Mouse (Mus musculus): ENCODE measurements around the gene Pde4b. TPM values are rescaled to one million over a fixed set of nuclear protein-coding genes. Genes with fewer than 3 reads are reported as not detected.

Pde4b gene
- polyA plus RNA-seq, 1 experiment from 2014 or later = 35.4 TPM

GRCm38 (mm10) chr4:102512940-102513339 is 425.6 kb downstream of the Pde4b start:
- Histone ChIP-seq H3K36me3 (ENCODE audit: control insufficient read depth, insufficient read depth, low read length) (no peaks in the 10 kb centered on the region), H3K4me1 (replicated peaks; ENCODE audit: control insufficient read depth, insufficient read depth, low read length) (peaks cover 29% of the 10 kb centered on the region), H3K9me3 (ENCODE audit: control insufficient read depth, low read length) (no peaks in the 10 kb centered on the region), H3K27me3 (ENCODE audit: control insufficient read depth, insufficient read depth, low read depth, low read length) (no peaks in the 10 kb centered on the region), H3K9ac (ENCODE audit: low read length) (no peak overlapping the region), H3K4me3 (ENCODE audit: low read length) (no peak overlapping the region), H3K27ac (ENCODE audit: low read length) (no peak overlapping the region), H3K4me2 (ENCODE audit: low read depth, low read length) (no peak overlapping the region)
- WGBS = 60% methylated on average over 7 of the region's 7 CpGs
- ATAC-seq (ENCODE audit: low read depth) = no peak

- no peak overlapping the region for H3K27ac ChIP-seq (ENCODE audit: low read length)
- H3K36me3 ChIP-seq (ENCODE audit: control insufficient read depth, insufficient read depth, low read length) = no peaks in the 10 kb centered on the region
- 67% methylated on average over 5 of the region's 5 CpGs for WGBS
- no peaks in the 10 kb centered on the region for H3K27me3 ChIP-seq (ENCODE audit: control insufficient read depth, insufficient read depth, low read depth, low read length)
- peaks cover 29% of the 10 kb centered on the region for H3K4me1 ChIP-seq (replicated peaks; ENCODE audit: control insufficient read depth, insufficient read depth, low read length)
- no peaks in the 10 kb centered on the region for H3K9me3 ChIP-seq (ENCODE audit: control insufficient read depth, low read length)
- no peak overlapping the region for H3K4me2 ChIP-seq (ENCODE audit: low read depth, low read length)
- no peak overlapping the region for H3K4me3 ChIP-seq (ENCODE audit: low read length)
- ATAC-seq (ENCODE audit: low read depth) = no peak
- H3K9ac ChIP-seq (ENCODE audit: low read length) = no peak overlapping the region
These were observed 426.2 kb downstream of the Pde4b start for GRCm38 (mm10) chr4:102513514-102513913.

- Histone ChIP-seq H3K36me3 (ENCODE audit: control insufficient read depth, insufficient read depth, low read length) (no peaks in the 10 kb centered on the region), H3K4me3 (ENCODE audit: low read length) (no peak overlapping the region), H3K4me2 (ENCODE audit: low read depth, low read length) (no peak overlapping the region), H3K27ac (ENCODE audit: low read length) (no peak overlapping the region), H3K4me1 (replicated peaks; ENCODE audit: control insufficient read depth, insufficient read depth, low read length) (peaks cover 29% of the 10 kb centered on the region), H3K9me3 (ENCODE audit: control insufficient read depth, low read length) (no peaks in the 10 kb centered on the region), H3K9ac (ENCODE audit: low read length) (no peak overlapping the region), H3K27me3 (ENCODE audit: control insufficient read depth, insufficient read depth, low read depth, low read length) (no peaks in the 10 kb centered on the region)
- 58% methylated on average over 3 of the region's 3 CpGs for WGBS
- ATAC-seq (ENCODE audit: low read depth) = no peak
These were observed 427.9 kb downstream of the Pde4b start for GRCm38 (mm10) chr4:102514972-102515835.

- no peaks in the 10 kb centered on the region for H3K36me3 ChIP-seq (ENCODE audit: control insufficient read depth, insufficient read depth, low read length)
- WGBS = 54% methylated on average over 4 of the region's 4 CpGs
- H3K4me2 ChIP-seq (ENCODE audit: low read depth, low read length) = no peak overlapping the region
- H3K27me3 ChIP-seq (ENCODE audit: control insufficient read depth, insufficient read depth, low read depth, low read length) = no peaks in the 10 kb centered on the region
- peaks cover 26% of the 10 kb centered on the region for H3K4me1 ChIP-seq (replicated peaks; ENCODE audit: control insufficient read depth, insufficient read depth, low read length)
- no peak for ATAC-seq (ENCODE audit: low read depth)
- no peaks in the 10 kb centered on the region for H3K9me3 ChIP-seq (ENCODE audit: control insufficient read depth, low read length)
- no peak overlapping the region for H3K4me3 ChIP-seq (ENCODE audit: low read length)
- H3K9ac ChIP-seq (ENCODE audit: low read length) = no peak overlapping the region
- H3K27ac ChIP-seq (ENCODE audit: low read length) = no peak overlapping the region
These were observed 429.1 kb downstream of the Pde4b start for GRCm38 (mm10) chr4:102516395-102516794.

GRCm38 (mm10) chr4:102516982-102517630 is 429.8 kb downstream of the Pde4b start:
- Histone ChIP-seq H3K4me3 (ENCODE audit: low read length) (no peak overlapping the region), H3K9ac (ENCODE audit: low read length) (no peak overlapping the region), H3K27ac (ENCODE audit: low read length) (no peak overlapping the region), H3K4me1 (replicated peaks; ENCODE audit: control insufficient read depth, insufficient read depth, low read length) (peaks cover 19% of the 10 kb centered on the region), H3K9me3 (ENCODE audit: control insufficient read depth, low read length) (no peaks in the 10 kb centered on the region), H3K36me3 (ENCODE audit: control insufficient read depth, insufficient read depth, low read length) (no peaks in the 10 kb centered on the region), H3K27me3 (ENCODE audit: control insufficient read depth, insufficient read depth, low read depth, low read length) (no peaks in the 10 kb centered on the region), H3K4me2 (ENCODE audit: low read depth, low read length) (no peak overlapping the region)
- WGBS = 34% methylated on average over 7 of the region's 7 CpGs
- peak; percentile 31; the same call in 1 of the 2 replicates for ATAC-seq (ENCODE audit: low read depth)

- Histone ChIP-seq H3K4me2 (ENCODE audit: low read depth, low read length) (no peak overlapping the region), H3K27ac (ENCODE audit: low read length) (no peak overlapping the region), H3K4me3 (ENCODE audit: low read length) (no peak overlapping the region), H3K9ac (ENCODE audit: low read length) (no peak overlapping the region), H3K4me1 (replicated peaks; ENCODE audit: control insufficient read depth, insufficient read depth, low read length) (peaks cover 16% of the 10 kb centered on the region), H3K36me3 (ENCODE audit: control insufficient read depth, insufficient read depth, low read length) (no peaks in the 10 kb centered on the region), H3K27me3 (ENCODE audit: control insufficient read depth, insufficient read depth, low read depth, low read length) (no peaks in the 10 kb centered on the region), H3K9me3 (ENCODE audit: control insufficient read depth, low read length) (no peaks in the 10 kb centered on the region)
- ATAC-seq (ENCODE audit: low read depth) = no peak
- 44% methylated on average over 2 of the region's 2 CpGs for WGBS
These were observed 430.3 kb downstream of the Pde4b start for GRCm38 (mm10) chr4:102517653-102518052.

- 84% methylated on average over 2 of the region's 2 CpGs for WGBS
- Histone ChIP-seq H3K36me3 (ENCODE audit: control insufficient read depth, insufficient read depth, low read length) (no peaks in the 10 kb centered on the region), H3K27me3 (ENCODE audit: control insufficient read depth, insufficient read depth, low read depth, low read length) (no peaks in the 10 kb centered on the region), H3K4me2 (ENCODE audit: low read depth, low read length) (no peak overlapping the region), H3K27ac (ENCODE audit: low read length) (no peak overlapping the region), H3K4me1 (replicated peaks; ENCODE audit: control insufficient read depth, insufficient read depth, low read length) (peaks cover 16% of the 10 kb centered on the region), H3K9ac (ENCODE audit: low read length) (no peak overlapping the region), H3K9me3 (ENCODE audit: control insufficient read depth, low read length) (no peaks in the 10 kb centered on the region), H3K4me3 (ENCODE audit: low read length) (no peak overlapping the region)
- no peak for ATAC-seq (ENCODE audit: low read depth)
These were observed 431.0 kb downstream of the Pde4b start for GRCm38 (mm10) chr4:102518341-102518740.

- no peak overlapping the region for H3K9ac ChIP-seq (ENCODE audit: low read length)
- no peak overlapping the region for H3K4me3 ChIP-seq (ENCODE audit: low read length)
- no peaks in the 10 kb centered on the region for H3K27me3 ChIP-seq (ENCODE audit: control insufficient read depth, insufficient read depth, low read depth, low read length)
- no peak overlapping the region for H3K4me2 ChIP-seq (ENCODE audit: low read depth, low read length)
- no peak for ATAC-seq (ENCODE audit: low read depth)
- H3K4me1 ChIP-seq (replicated peaks; ENCODE audit: control insufficient read depth, insufficient read depth, low read length) = peaks cover 11% of the 10 kb centered on the region
- H3K27ac ChIP-seq (ENCODE audit: low read length) = no peak overlapping the region
- H3K36me3 ChIP-seq (ENCODE audit: control insufficient read depth, insufficient read depth, low read length) = no peaks in the 10 kb centered on the region
- H3K9me3 ChIP-seq (ENCODE audit: control insufficient read depth, low read length) = no peaks in the 10 kb centered on the region
- 58% methylated on average over 8 of the region's 8 CpGs for WGBS
These were observed 433.4 kb downstream of the Pde4b start for GRCm38 (mm10) chr4:102520669-102521261.

GRCm38 (mm10) chr4:102521434-102521833 is 434.1 kb downstream of the Pde4b start:
- H3K4me2 ChIP-seq (ENCODE audit: low read depth, low read length) = no peak overlapping the region
- H3K27ac ChIP-seq (ENCODE audit: low read length) = no peak overlapping the region
- no peak overlapping the region for H3K9ac ChIP-seq (ENCODE audit: low read length)
- no peaks in the 10 kb centered on the region for H3K9me3 ChIP-seq (ENCODE audit: control insufficient read depth, low read length)
- H3K27me3 ChIP-seq (ENCODE audit: control insufficient read depth, insufficient read depth, low read depth, low read length) = no peaks in the 10 kb centered on the region
- no peaks in the 10 kb centered on the region for H3K36me3 ChIP-seq (ENCODE audit: control insufficient read depth, insufficient read depth, low read length)
- no peak for ATAC-seq (ENCODE audit: low read depth)
- no peak overlapping the region for H3K4me3 ChIP-seq (ENCODE audit: low read length)
- 70% methylated on average over 6 of the region's 6 CpGs for WGBS
- H3K4me1 ChIP-seq (replicated peaks; ENCODE audit: control insufficient read depth, insufficient read depth, low read length) = peaks cover 8% of the 10 kb centered on the region

Data from lung, embryonic 16.5 days (tissue).